Mouse (Mus musculus) naive thymus-derived CD4-positive, alpha-beta T cell, adult 2 months (primary cell): ENCODE measurements around the gene Gm3417.
A peak's percentile ranks its signal among the peaks of the same experiment; 100 is the strongest.
"Not testable (repeated sequence)": the region's sequence is repeated elsewhere in the genome, so short reads cannot be mapped to it uniquely, and the experiment has no call there.

ENCODE experiments used
- DNase-seq: peaks from one replicate; pipeline ENCODE4 v3.0.0-alpha.2; 2011; ENCODE audit warnings: low read depth

The Gm3417 gene

GRCm38 (mm10) chr17:14978362-14979038, at the start of gene Gm3417, which contains the start of gene 9030025P20Rik:
Gene Gm3417 (minus strand): TSS chr17:14978790.
Gene 9030025P20Rik (plus strand): TSS chr17:14978468.
- not testable (repeated sequence) for DNase-seq

- not testable (repeated sequence) for DNase-seq
Measured at GRCm38 (mm10) chr17:15025513-15025912, 46.9 kb upstream of the Gm3417 start.

- not testable (repeated sequence) for DNase-seq
Measured at GRCm38 (mm10) chr17:15024502-15025193, 46.1 kb upstream of the Gm3417 start.

- not testable (repeated sequence) for DNase-seq
Measured at GRCm38 (mm10) chr17:15023878-15024492, 45.4 kb upstream of the Gm3417 start.

GRCm38 (mm10) chr17:15021503-15022220, 43.1 kb upstream of the Gm3417 start:
- DNase-seq, result not testable (repeated sequence)

DNA sequence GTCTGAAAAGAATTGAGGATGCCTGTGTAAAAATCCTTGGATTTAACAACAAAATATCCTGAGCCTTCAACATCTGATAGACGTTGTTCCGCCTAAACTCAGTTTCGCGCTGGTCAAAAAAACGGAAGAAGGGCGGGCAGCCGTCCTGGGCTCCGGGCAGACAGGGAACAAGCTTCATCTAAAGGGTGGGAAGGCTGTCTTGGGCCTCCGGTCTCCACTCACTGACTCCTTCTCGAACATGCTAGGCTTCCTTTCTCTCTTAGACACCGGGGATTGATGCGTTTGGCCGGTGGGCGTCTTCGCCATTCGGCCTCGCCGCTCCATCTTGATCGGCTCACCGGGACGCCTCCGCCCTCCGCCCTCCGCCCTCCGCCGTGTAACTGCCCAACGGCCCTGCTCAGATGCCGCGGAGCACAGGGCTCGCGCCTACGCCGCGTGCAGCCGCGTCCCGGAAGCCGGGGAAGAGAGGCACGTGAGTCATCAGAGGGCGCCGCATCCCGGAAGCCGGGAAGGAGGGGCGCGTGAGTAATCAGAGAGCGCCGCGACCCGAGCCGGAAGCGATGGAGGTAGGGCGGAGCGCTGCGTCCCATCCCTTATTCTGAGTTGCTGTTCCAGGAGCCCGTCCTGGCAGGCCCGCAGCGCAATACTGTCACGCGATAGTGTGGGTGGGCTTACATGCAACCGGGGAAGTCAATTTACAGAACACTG, 31.3 kb upstream of the Gm3417 start, which contains the start of gene Gm3435:
TSS of gene Gm3435 (plus strand) at position 471 of the 708 bp plus-strand sequence.
- DNase-seq, result not testable (repeated sequence)

DNA sequence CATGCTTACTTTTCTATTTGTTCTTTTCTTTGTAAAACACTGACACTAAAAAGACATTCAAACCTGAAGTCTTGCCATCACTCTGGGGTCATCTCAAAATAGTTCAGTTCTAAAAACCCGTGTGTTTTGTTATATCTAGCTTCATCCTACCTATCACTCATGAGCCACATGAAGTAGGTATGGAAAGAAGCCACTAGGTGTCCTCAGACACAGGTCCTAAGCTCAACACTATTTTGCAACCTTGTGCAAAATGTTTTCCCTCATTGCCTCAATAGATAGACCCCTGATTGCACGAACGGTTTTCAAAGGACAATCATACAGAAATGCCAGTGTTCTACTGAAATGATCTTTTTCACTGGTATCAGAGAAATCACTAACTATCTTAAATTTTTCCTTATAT, 30.5 kb upstream of the Gm3417 start:
- DNase-seq, result not testable (repeated sequence)

GRCm38 (mm10) chr17:15000047-15000446, 21.5 kb upstream of the Gm3417 start:
- not testable (repeated sequence) for DNase-seq

- not testable (repeated sequence) for DNase-seq
Measured at GRCm38 (mm10) chr17:14994140-14994539, 15.6 kb upstream of the Gm3417 start.

DNA sequence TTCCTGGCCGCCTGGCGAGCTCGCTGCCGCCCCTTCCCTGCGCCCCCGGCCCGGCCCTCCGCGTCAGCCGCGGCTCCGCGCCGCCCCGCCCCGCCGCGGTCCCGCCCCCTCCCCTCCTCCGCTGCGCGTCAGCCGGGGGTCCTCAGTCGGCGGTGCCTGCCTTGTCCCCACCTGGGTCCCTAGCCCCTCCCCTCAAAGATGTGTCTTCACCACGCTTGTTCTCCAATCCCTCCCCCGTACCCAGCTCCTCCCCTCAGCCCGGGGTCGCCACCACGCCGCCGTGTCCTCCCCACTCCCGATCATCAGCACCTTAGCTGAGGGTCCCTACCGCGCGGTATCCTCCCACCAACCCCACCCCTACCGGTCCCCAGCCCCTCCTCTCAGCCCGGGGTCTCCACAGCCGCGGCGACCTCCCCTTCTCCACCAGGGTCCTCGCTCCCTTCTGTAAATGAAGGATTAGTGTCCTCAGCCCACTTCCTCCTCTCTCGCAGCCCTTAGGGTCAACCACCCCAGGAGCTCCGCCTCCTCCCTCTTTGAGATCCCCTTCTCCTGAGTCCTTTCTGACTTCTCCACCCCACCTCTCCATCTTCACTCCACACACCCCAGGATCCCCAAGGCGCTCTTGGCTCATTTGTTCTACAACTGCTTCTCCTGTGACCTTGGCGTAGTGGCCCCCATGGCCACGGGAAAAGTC, 14.7 kb upstream of the Gm3417 start:
- not testable (repeated sequence) for DNase-seq

GRCm38 (mm10) chr17:14992522-14993138, 14.0 kb upstream of the Gm3417 start:
- DNase-seq, result not testable (repeated sequence)

DNA sequence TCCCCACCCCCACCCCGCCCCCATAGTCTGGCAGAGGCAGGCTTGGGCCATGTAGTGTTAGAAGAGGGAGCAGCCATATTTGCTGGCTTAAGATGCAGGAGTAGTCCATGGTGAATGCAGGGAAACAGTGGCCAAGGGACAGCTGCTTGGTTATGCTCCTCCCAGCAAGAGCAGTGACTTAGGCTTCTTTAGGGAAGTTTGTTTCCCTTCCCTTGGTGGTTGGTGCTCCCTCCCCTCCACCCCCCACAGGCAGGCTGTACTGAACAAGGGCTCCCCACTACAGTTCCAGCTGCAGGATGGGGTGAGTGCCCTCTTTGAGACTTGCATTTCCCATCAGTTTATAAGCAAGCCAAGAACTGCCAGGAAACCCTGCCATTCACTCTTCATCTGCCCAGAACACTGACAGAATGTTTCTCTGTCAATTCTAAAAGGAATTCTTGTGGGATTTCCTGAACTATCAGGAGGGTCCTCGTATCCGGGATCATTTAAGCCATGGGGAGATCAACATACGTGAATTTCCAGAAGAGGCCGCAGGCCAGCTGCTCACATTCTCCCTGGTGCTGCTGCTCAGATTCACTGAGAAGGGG, 11.6 kb upstream of the Gm3417 start:
- DNase-seq, result not testable (repeated sequence)

DNA sequence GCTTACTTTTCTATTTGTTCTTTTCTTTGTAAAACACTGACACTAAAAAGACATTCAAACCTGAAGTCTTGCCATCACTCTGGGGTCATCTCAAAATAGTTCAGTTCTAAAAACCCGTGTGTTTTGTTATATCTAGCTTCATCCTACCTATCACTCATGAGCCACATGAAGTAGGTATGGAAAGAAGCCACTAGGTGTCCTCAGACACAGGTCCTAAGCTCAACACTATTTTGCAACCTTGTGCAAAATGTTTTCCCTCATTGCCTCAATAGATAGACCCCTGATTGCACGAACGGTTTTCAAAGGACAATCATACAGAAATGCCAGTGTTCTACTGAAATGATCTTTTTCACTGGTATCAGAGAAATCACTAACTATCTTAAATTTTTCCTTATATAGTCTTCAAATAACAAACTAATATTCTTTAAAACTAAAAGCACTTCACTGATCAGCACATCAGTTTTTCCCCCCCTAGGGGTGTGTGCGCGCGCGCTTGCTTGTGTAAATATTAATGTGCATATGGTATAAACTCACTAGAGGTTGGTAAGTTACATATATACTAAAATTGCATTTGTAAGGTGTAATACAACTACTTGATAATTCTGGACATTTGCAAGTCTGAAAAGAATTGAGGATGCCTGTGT, 750 bp downstream of the Gm3417 start:
- not testable (repeated sequence) for DNase-seq

- DNase-seq, result not testable (repeated sequence)
Measured at GRCm38 (mm10) chr17:14968373-14968913, 10.1 kb downstream of the Gm3417 start.

DNA sequence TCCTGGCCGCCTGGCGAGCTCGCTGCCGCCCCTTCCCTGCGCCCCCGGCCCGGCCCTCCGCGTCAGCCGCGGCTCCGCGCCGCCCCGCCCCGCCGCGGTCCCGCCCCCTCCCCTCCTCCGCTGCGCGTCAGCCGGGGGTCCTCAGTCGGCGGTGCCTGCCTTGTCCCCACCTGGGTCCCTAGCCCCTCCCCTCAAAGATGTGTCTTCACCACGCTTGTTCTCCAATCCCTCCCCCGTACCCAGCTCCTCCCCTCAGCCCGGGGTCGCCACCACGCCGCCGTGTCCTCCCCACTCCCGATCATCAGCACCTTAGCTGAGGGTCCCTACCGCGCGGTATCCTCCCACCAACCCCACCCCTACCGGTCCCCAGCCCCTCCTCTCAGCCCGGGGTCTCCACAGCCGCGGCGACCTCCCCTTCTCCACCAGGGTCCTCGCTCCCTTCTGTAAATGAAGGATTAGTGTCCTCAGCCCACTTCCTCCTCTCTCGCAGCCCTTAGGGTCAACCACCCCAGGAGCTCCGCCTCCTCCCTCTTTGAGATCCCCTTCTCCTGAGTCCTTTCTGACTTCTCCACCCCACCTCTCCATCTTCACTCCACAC, 16.9 kb downstream of the Gm3417 start:
- not testable (repeated sequence) for DNase-seq

DNA sequence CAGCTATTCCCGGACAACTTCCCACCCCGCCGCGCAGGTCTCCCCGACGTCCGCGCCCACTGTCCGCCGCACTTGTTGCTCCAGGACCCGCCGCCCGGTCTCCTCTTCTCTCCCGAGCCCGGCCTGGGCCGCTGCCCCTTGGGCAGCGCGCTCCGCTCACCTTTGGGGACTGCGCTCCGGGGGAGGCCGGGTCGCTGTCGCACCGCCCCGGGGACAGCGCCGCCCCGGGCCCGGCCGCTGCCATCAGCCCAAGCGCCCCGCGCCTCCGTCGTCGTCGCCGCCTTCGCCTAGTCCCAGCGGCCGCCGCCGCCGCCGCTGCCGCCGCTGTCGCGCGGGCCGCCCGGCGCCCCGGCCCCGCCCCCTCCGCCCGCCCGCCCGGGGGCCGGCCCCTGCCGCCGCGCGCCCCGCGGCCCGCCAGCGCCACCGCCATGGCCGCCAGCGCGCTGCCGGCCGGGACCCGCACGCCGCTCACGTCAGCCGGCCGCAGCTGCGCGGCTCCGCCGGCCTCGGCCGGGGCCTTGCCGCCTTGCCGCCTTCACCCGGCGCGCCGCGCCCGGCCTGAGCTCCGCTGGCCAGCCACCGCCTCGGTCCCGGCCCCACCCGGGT, 17.5 kb downstream of the Gm3417 start, which contains the start of gene Phf10:
TSS of gene Phf10 (minus strand) at position 323 of the 606 bp plus-strand sequence.
- peak; percentile 49 for DNase-seq

DNA sequence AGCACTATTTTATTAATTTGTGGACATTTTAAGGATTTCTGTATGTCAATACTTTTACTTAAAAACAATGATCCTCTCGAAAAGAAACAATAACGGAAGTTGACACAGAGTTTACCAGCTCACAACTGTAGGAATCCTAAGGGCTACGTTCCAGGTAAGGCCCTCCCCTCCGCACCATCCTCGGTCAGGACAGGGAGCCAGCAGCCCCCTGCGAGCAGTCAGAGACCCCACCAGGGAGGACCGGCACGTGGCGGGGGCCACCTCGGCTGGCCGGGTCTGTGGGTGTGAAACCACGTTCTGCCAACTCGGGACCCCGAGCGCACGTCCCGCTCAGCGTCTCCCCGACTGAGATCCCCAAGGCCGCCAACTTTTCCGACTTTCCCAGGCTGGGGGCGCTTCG, 18.1 kb downstream of the Gm3417 start:
- DNase-seq, result peak; percentile 38

DNA sequence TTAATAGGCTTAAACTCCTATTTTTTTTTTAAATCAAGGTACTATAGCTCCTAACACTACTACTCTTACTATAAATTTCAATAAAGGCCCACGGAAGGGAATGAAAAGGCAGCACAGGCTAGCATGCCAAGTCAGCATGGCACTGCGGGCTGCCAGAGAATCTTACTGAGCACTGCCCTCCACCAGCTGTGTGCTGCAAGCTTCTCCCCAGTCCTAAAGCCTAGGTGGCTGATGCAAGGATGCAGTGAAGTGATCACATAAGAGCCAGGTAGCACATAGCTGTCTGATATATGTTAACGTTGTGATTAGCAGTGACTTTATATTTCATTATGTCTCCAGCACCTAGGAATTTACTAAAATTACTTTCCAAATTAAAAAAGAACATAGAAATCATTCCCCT, 18.6 kb downstream of the Gm3417 start:
- no peak for DNase-seq
